Mouse (Mus musculus) mouse trophoblast stem cell (cell line): ENCODE results near the gene Cldn34b4.

Experiments used
- in situ Hi-C, 2 experiments: fragments of 300-500 bp; cut with MseI, MboI; formaldehyde crosslinking; loops; 2 replicates in 1 of 2; 3 replicates in 1 of 2; pipeline ENCODE4 v1.15.1; 2025

The Cldn34b4 gene

GRCm38 (mm10) chrX:76393050-76393449 is at the start of gene Cldn34b4:
Gene Cldn34b4, plus strand, starts transcription at chrX:76393350.
- in situ Hi-C loops: no loop called here
